Mouse (Mus musculus): ENCODE measurements around the gene Fndc4. TPM values are rescaled to one million over a fixed set of nuclear protein-coding genes. Genes with fewer than 3 reads are reported as not detected.

Fndc4 gene
- total and polyA plus RNA-seq, 3 experiments = 0.32 TPM; not detected in 2

DNA sequence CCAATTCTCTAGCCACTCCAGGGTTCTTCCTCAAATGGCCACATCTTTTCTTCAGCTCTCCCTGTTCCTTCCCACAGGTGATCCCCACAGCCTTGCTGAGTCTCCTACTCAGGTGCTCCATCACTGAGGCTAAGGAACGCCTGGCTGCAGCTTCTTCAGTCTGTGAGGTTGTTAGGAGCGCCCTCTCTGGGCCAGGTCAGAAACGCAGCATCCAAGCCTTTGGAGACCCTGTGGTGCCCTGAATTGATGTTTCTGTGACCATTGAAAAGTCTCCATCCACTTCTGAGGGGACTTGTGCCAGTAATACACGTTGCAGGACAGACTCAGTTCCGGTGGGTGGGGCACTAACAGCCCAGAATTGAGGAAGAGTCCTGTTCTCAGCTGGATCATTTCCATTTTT lies 31.0 kb upstream of the Fndc4 start:
- H3K79me2 ChIP-seq (ENCODE audit: control insufficient read depth, insufficient read depth, low read length, poor library complexity) = no peaks in the 10 kb centered on the region
- no peaks in the 10 kb centered on the region for H3K4me1 ChIP-seq (ENCODE audit: control insufficient read depth in 1 of 2, insufficient read depth in 2 of 2, low read length in 2 of 2)
- TF ChIP-seq RAD21 (IDR thresholded peaks at IDR 0.05; ENCODE audit: low read depth, low read length) (peak; percentile 6; the same call in 1 of the 2 replicates), CTCF (IDR thresholded peaks at IDR 0.05 in 2 of 3, conservative IDR thresholded peaks at IDR 0.05 in 1 of 3; ENCODE audit: control insufficient read depth in 1 of 3, insufficient read depth in 1 of 3, low read depth in 2 of 3, low read length in 3 of 3, poor library complexity in 1 of 3, severe bottlenecking in 1 of 3) (peak; percentile 21 to 29 (median 24); a peak in 4 of 6 replicates), POLR2AphosphoS5 (IDR thresholded peaks at IDR 0.05; ENCODE audit: borderline replicate concordance, low read depth, low read length) (no peak), MEF2A (IDR thresholded peaks at IDR 0.05; ENCODE audit: extremely low read depth, insufficient replicate concordance, low read depth, low read length, poor library complexity, severe bottlenecking) (no peak)
- no peaks in the 10 kb centered on the region; a peak in 2 of 4 replicates for H3K27me3 ChIP-seq (ENCODE audit: control insufficient read depth in 1 of 2, insufficient read depth in 2 of 2, low read length in 2 of 2)
- no peak overlapping the region for H3K27ac ChIP-seq (ENCODE audit: control insufficient read depth, low read depth, low read length)
- no peak overlapping the region for H3K4me3 ChIP-seq (ENCODE audit: control insufficient read depth in 1 of 2, insufficient read depth in 1 of 2, low read depth in 2 of 2, low read length in 2 of 2)
- no peak for DNase-seq (ENCODE audit: low read depth, low spot score)
- H3K9ac ChIP-seq (ENCODE audit: control insufficient read depth, low read depth, low read length, poor library complexity, severe bottlenecking) = no peak overlapping the region
- H3K9me3 ChIP-seq (replicated peaks; ENCODE audit: insufficient read depth, low read length) = no peaks in the 10 kb centered on the region
- H3K36me3 ChIP-seq (ENCODE audit: control insufficient read depth in 1 of 2, insufficient read depth in 2 of 2, low read length in 2 of 2) = no peaks in the 10 kb centered on the region

DNA sequence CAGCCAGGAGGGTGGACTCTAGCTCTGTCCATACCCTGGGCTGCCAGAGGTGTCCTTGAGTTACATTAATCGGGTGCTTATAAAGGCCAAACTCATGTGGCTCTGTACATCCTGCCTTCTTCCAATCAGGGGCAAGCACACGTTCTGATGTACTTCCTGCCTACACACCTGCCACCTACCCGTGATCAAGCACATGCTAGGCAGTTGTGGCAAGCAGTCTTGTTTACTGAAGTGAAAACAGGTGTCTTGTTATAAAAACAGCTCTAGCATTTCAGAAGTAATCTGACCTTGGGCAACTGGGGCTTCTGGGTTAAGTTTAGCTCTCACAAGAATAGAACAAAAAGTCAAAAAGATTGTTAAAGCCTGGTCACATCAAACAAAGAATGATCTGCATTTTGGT lies 28.2 kb upstream of the Fndc4 start:
- TF ChIP-seq MAZ (IDR thresholded peaks at IDR 0.05; ENCODE audit: low read depth, low read length) (no peak), GATA1 (IDR thresholded peaks at IDR 0.05; ENCODE audit: low read depth, low read length) (no peak), USF2 (IDR thresholded peaks at IDR 0.05; ENCODE audit: borderline replicate concordance in 1 of 2, insufficient read depth in 1 of 2, low read depth in 1 of 2, low read length in 2 of 2) (no peak), ZMIZ1 (IDR thresholded peaks at IDR 0.05; ENCODE audit: low read depth, low read length) (no peak), POLR2AphosphoS5 (IDR thresholded peaks at IDR 0.05; ENCODE audit: borderline replicate concordance, low read depth, low read length) (no peak), ELF1 (IDR thresholded peaks at IDR 0.05; ENCODE audit: low read depth, low read length) (no peak), CTCF (IDR thresholded peaks at IDR 0.05 in 2 of 3, conservative IDR thresholded peaks at IDR 0.05 in 1 of 3; ENCODE audit: control insufficient read depth in 1 of 3, insufficient read depth in 1 of 3, low read depth in 2 of 3, low read length in 3 of 3, poor library complexity in 1 of 3, severe bottlenecking in 1 of 3) (no peak), SMC3 (IDR thresholded peaks at IDR 0.05; ENCODE audit: low read depth, low read length) (no peak), ZKSCAN1 (IDR thresholded peaks at IDR 0.05; ENCODE audit: low read depth, low read length) (no peak)
- Histone ChIP-seq H3K9ac (ENCODE audit: control insufficient read depth, low read depth, low read length, poor library complexity, severe bottlenecking) (no peak overlapping the region), H3K4me1 (ENCODE audit: control insufficient read depth in 1 of 2, insufficient read depth in 2 of 2, low read length in 2 of 2) (no peaks in the 10 kb centered on the region), H3K27ac (ENCODE audit: control insufficient read depth, low read depth, low read length) (no peak overlapping the region), H3K4me3 (ENCODE audit: control insufficient read depth in 1 of 2, insufficient read depth in 1 of 2, low read depth in 2 of 2, low read length in 2 of 2) (no peak overlapping the region), H3K79me2 (ENCODE audit: control insufficient read depth, insufficient read depth, low read length, poor library complexity) (no peaks in the 10 kb centered on the region), H3K36me3 (ENCODE audit: control insufficient read depth in 1 of 2, insufficient read depth in 2 of 2, low read length in 2 of 2) (no peaks in the 10 kb centered on the region), H3K27me3 (ENCODE audit: control insufficient read depth in 1 of 2, insufficient read depth in 2 of 2, low read length in 2 of 2) (no peaks in the 10 kb centered on the region; a peak in 2 of 4 replicates), H3K9me3 (replicated peaks; ENCODE audit: insufficient read depth, low read length) (no peaks in the 10 kb centered on the region)
- DNase-seq (ENCODE audit: low read depth, low spot score) = no peak

DNA sequence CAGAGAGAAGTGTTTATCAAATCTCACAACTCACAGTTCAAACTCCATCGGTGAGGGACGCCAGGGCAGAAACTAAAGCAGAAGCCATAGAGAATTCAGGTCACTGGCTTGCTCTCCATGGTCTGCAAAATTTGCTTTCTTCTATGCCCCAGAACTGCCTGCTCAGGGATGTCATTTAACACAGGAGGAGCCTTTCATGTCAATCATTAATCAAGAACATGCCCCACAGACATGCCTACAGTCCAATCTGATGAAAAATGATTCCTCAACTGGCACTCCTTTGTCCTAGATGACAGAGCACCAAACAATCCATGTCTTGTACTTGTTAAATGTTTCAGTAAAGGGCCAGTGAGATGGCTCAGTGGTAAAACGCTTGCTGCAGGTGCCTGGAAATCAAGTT lies 26.9 kb upstream of the Fndc4 start:
- Histone ChIP-seq H3K9ac (ENCODE audit: control insufficient read depth, low read depth, low read length, poor library complexity, severe bottlenecking) (no peak overlapping the region), H3K36me3 (ENCODE audit: control insufficient read depth in 1 of 2, insufficient read depth in 2 of 2, low read length in 2 of 2) (no peaks in the 10 kb centered on the region), H3K27me3 (ENCODE audit: control insufficient read depth in 1 of 2, insufficient read depth in 2 of 2, low read length in 2 of 2) (no peaks in the 10 kb centered on the region; a peak in 2 of 4 replicates), H3K79me2 (ENCODE audit: control insufficient read depth, insufficient read depth, low read length, poor library complexity) (no peaks in the 10 kb centered on the region), H3K4me1 (ENCODE audit: control insufficient read depth in 1 of 2, insufficient read depth in 2 of 2, low read length in 2 of 2) (no peaks in the 10 kb centered on the region), H3K9me3 (replicated peaks; ENCODE audit: insufficient read depth, low read length) (no peaks in the 10 kb centered on the region), H3K27ac (ENCODE audit: control insufficient read depth, low read depth, low read length) (no peak overlapping the region), H3K4me3 (ENCODE audit: control insufficient read depth in 1 of 2, insufficient read depth in 1 of 2, low read depth in 2 of 2, low read length in 2 of 2) (no peak overlapping the region)
- no peak for TF ChIP-seq GATA1 (IDR thresholded peaks at IDR 0.05; ENCODE audit: low read depth, low read length)
- TF ChIP-seq CHD1 (IDR thresholded peaks at IDR 0.05; ENCODE audit: low read depth, low read length) = no peak
- no peak for TF ChIP-seq TCF12 (IDR thresholded peaks at IDR 0.05; ENCODE audit: low read depth, low read length)
- TF ChIP-seq POLR2AphosphoS5 (IDR thresholded peaks at IDR 0.05; ENCODE audit: borderline replicate concordance, low read depth, low read length) = no peak
- TF ChIP-seq SIN3A (IDR thresholded peaks at IDR 0.05; ENCODE audit: low read length) = no peak
- TF ChIP-seq POLR2AphosphoS2 (IDR thresholded peaks at IDR 0.05; ENCODE audit: low read length) = no peak
- no peak for TF ChIP-seq TBP (IDR thresholded peaks at IDR 0.05; ENCODE audit: low read depth, low read length)
- no peak for TF ChIP-seq MAX (IDR thresholded peaks at IDR 0.05; ENCODE audit: low read length)
- DNase-seq (ENCODE audit: low read depth, low spot score) = no peak
